In the genomic region with DNA sequence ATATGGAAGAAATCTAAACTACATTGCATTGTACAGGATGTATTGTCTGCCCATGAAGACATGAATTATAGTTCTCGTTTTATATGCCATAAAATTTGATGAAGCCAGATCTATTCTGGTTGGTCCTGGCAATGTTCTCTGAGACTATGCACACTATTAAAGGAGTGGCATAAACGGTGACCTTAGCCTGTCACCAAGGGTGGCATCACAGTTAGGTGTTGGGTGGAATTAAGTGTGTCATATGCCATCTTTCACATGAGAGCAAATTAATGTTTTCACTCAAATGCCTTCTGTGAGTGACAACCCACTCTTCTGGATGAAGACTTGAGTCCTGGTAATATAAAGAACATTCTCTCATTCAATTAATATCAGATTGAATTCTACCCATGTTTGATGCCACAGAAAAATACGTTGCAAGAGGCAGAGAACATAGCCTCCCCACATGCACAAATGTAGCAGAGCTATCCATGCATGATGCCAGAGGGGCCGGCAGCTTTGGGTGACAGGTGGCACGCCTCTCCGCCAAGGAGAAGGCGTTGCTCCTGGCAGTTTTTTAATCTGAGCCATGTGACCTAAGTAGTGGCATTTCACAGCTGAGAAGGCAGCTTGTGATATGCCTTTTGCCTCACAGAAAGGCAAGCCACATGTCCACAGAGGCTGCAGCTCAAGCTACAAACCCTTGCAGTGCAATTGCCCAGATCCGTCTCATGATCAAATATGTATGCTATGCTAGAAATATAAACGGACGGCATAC, we compare ENCODE assay signal across 10 mouse cellular contexts. TPM values are rescaled to one million over a fixed set of nuclear protein-coding genes. Genes with fewer than 3 reads are reported as not detected.
DNase-seq lines count a peak whose midpoint lies in the region; ATAC-seq lines count a peak whose summit lies in the region.
"Had no signal": no experiment of that assay in that cellular context is flagged by ENCODE, and none has a peak within 500 bp of the region (broad histone marks: within the 10 kb centered on the region; RNA-seq: fewer than 3 reads in every experiment).

No protein-coding gene starts in this region.

- H3K9ac ChIP-seq in forebrain, embryonic 15.5 days (replicated peaks): no peak overlapping the region
- no peak overlapping the region for H3K9ac ChIP-seq in forebrain, embryonic 11.5 days (ENCODE audit: low read length)
- no peak overlapping the region for H3K9ac ChIP-seq in embryonic facial prominence, embryonic 14.5 days (ENCODE audit: low read depth, low read length)

- H3K4me2 ChIP-seq in forebrain, embryonic 15.5 days (replicated peaks): no peak overlapping the region
- H3K4me2 ChIP-seq in forebrain, embryonic 11.5 days (ENCODE audit: low read depth, low read length, severe bottlenecking): no peak overlapping the region
- H3K4me2 ChIP-seq in embryonic facial prominence, embryonic 14.5 days (ENCODE audit: low read depth, low read length): no peak overlapping the region

- no peaks in the 10 kb centered on the region for H3K9me3 ChIP-seq in forebrain, embryonic 15.5 days
- H3K9me3 ChIP-seq in forebrain, embryonic 11.5 days (ENCODE audit: control insufficient read depth, low read length): no peaks in the 10 kb centered on the region
- H3K9me3 ChIP-seq in embryonic facial prominence, embryonic 14.5 days (ENCODE audit: control insufficient read depth, low read length): no peaks in the 10 kb centered on the region

- no peaks in the 10 kb centered on the region for H3K4me1 ChIP-seq in forebrain, embryonic 15.5 days
- H3K4me1 ChIP-seq in forebrain, embryonic 11.5 days (replicated peaks; ENCODE audit: control insufficient read depth, insufficient read depth, low read length): no peaks in the 10 kb centered on the region
- H3K4me1 ChIP-seq in embryonic facial prominence, embryonic 14.5 days (ENCODE audit: control insufficient read depth, insufficient read depth, low read length): no peaks in the 10 kb centered on the region

- no peak for DNase-seq in forebrain, embryonic 11.5 days (ENCODE audit: low spot score)
- peak; percentile 16 for DNase-seq in embryonic facial prominence, embryonic 14.5 days (ENCODE audit: low spot score)
- peak; percentile 91 for DNase-seq in layer of hippocampus, adult 9-11 months
- peak; percentile 28 to 41 for DNase-seq in right cerebral cortex, adult 2 months (ENCODE audit: low spot score in 2 of 2)
- no peak for DNase-seq in urinary bladder, postnatal 10 days (ENCODE audit: low spot score)
- no peak for DNase-seq in spleen, adult 12 weeks (ENCODE audit: low spot score)
- DNase-seq in urinary bladder, postnatal 14 days (ENCODE audit: low spot score): no peak

- H3K27me3 ChIP-seq in forebrain, embryonic 15.5 days: no peaks in the 10 kb centered on the region
- H3K27me3 ChIP-seq in forebrain, embryonic 11.5 days (ENCODE audit: control insufficient read depth, insufficient read depth, low read length): no peaks in the 10 kb centered on the region
- H3K27me3 ChIP-seq in embryonic facial prominence, embryonic 14.5 days (replicated peaks; ENCODE audit: control insufficient read depth, insufficient read depth, low read length): no peaks in the 10 kb centered on the region

- no peaks in the 10 kb centered on the region for H3K36me3 ChIP-seq in forebrain, embryonic 15.5 days
- no peaks in the 10 kb centered on the region for H3K36me3 ChIP-seq in forebrain, embryonic 11.5 days (ENCODE audit: control insufficient read depth, insufficient read depth, low read length)
- no peaks in the 10 kb centered on the region for H3K36me3 ChIP-seq in embryonic facial prominence, embryonic 14.5 days (ENCODE audit: control insufficient read depth, insufficient read depth, low read length)

- peak overlapping the region; percentile 28; the same call in 1 of the 2 replicates for H3K27ac ChIP-seq in forebrain, embryonic 15.5 days (replicated peaks)
- no peak overlapping the region for H3K27ac ChIP-seq in forebrain, embryonic 11.5 days (ENCODE audit: low read depth, low read length)
- H3K27ac ChIP-seq in embryonic facial prominence, embryonic 14.5 days (replicated peaks; ENCODE audit: low read depth, low read length): no peak overlapping the region

- peak; percentile 95 for ATAC-seq in forebrain, embryonic 15.5 days (replicated peaks)
- no peak for ATAC-seq in forebrain, embryonic 11.5 days (replicated peaks; ENCODE audit: low FRiP score)
- 0 out of 2 replicates have a peak, but pooled peaks have one; percentile 26 for ATAC-seq in embryonic facial prominence, embryonic 14.5 days (ENCODE audit: low read depth)
- ATAC-seq: inflammation-experienced regulatory T-cells, adult 6 months had no signal

- 54% methylated on average over 10 of the region's 10 CpGs for WGBS in forebrain, embryonic 15.5 days
- WGBS in forebrain, embryonic 11.5 days: 84% methylated on average over 10 of the region's 10 CpGs
- 57% methylated on average over 10 of the region's 10 CpGs for WGBS in embryonic facial prominence, embryonic 14.5 days

- H3K4me3 ChIP-seq in forebrain, embryonic 15.5 days: no peak overlapping the region
- H3K4me3 ChIP-seq in forebrain, embryonic 11.5 days (ENCODE audit: low read depth, low read length): no peak overlapping the region
- no peak overlapping the region for H3K4me3 ChIP-seq in embryonic facial prominence, embryonic 14.5 days (ENCODE audit: low read depth, low read length)

RNA-seq across cellular contexts. Expression of gene Grm1, which starts 20.7 kb away (rescaled TPM):
- 5.9 and 6.2 TPM in 2 replicates for polyA plus RNA-seq in forebrain, embryonic 15.5 days (2015; fragmentation: Nextera tagmentation; extraction: Ambion mirVana)
- 0.39 and 0.64 TPM in 2 replicates for polyA plus RNA-seq in forebrain, embryonic 11.5 days (2014; fragmentation: Nextera tagmentation; extraction: Ambion mirVana)
- polyA plus RNA-seq in embryonic facial prominence, embryonic 14.5 days (2014; fragmentation: Nextera tagmentation; extraction: Ambion mirVana): 0.04 TPM in 1 of 2 replicates, not detected in the other
- polyA plus RNA-seq: inflammation-experienced regulatory T-cells, adult 6 months; liver, adult 2 months had no signal

Comparison
In these comparisons a context has a peak if more than half of its experiments do, and no peak if none do; other contexts are left out.
1. DNase-seq: peak in embryonic facial prominence, embryonic 14.5 days (single experiment), layer of hippocampus, adult 9-11 months (single experiment) and right cerebral cortex, adult 2 months (2 of 2); none in forebrain, embryonic 11.5 days (single experiment), urinary bladder, postnatal 10 days (single experiment), spleen, adult 12 weeks (single experiment) and urinary bladder, postnatal 14 days (single experiment).